Mouse (Mus musculus) midbrain, embryonic 13.5 days (tissue): Measurements from ENCODE around the gene Usp39. TPM values are rescaled to one million over a fixed set of nuclear protein-coding genes. Genes with fewer than 3 reads are reported as not detected.

Source experiments
- ATAC-seq: fragments of 200-750 bp; cut with Nextera tagmentation; 2 replicates; pipeline ENCODE4 v1.8.0; 2017; ENCODE audit warnings: mild to moderate bottlenecking, moderate TSS enrichment, moderate library complexity
- H3K27ac ChIP-seq: fragments of 300-500 bp; sonication (generic); 2 replicates; pipeline ENCODE4 v1.5.1; 2015; ENCODE audit warnings: inconsistent platforms, mild to moderate bottlenecking, moderate library complexity
- H3K27me3 ChIP-seq: fragments of 300-500 bp; sonication (generic); 2 replicates; pipeline ENCODE4 v1.6.1; 2015; ENCODE audit warnings: mild to moderate bottlenecking, inconsistent platforms
- H3K36me3 ChIP-seq: fragments of 300-500 bp; sonication (generic); 2 replicates; pipeline ENCODE4 v1.6.1; 2015; ENCODE audit warnings: mild to moderate bottlenecking, inconsistent platforms
- H3K4me1 ChIP-seq: fragments of 300-500 bp; sonication (generic); replicated peaks from 2 replicates; pipeline ENCODE4 v1.6.1; 2015; ENCODE audit warnings: inconsistent platforms
- H3K4me2 ChIP-seq: fragments of 300-500 bp; sonication (generic); replicated peaks from 2 replicates; pipeline ENCODE4 v1.6.1; 2015; ENCODE audit warnings: moderate library complexity, mild to moderate bottlenecking, inconsistent platforms
- H3K4me3 ChIP-seq: fragments of 300-500 bp; sonication (generic); replicated peaks from 2 replicates; pipeline ENCODE4 v1.5.1; 2015; ENCODE audit warnings: mild to moderate bottlenecking, inconsistent platforms
- H3K9ac ChIP-seq: fragments of 300-500 bp; sonication (generic); replicated peaks from 2 replicates; pipeline ENCODE4 v1.6.1; 2015; ENCODE audit warnings: mild to moderate bottlenecking, inconsistent platforms
- H3K9me3 ChIP-seq: fragments of 300-500 bp; sonication (generic); 2 replicates; pipeline ENCODE4 v1.6.1; 2016; ENCODE audit warnings: mild to moderate bottlenecking, inconsistent platforms
- whole genome bisulfite sequencing: fragments of 180-500 bp; shearing (Covaris S2); methylation state at CpG from one replicate; pipeline ENCODE4 v1.1.7; 2015; 5-methylcytosine and 5-hydroxymethylcytosine counted together
- polyA plus RNA-seq: library from polyadenylated mRNA; unstranded; fragments of >200 nt; fragmentation: Nextera tagmentation; extraction: Ambion mirVana; gene quantifications from 2 replicates; pipeline ENCODE4 v1.2.1, GENCODE M21; 2015

Usp39 gene
- polyA plus RNA-seq, 1 experiment from 2014 or later = 53.4 TPM

- H3K9ac ChIP-seq = no peak overlapping the region
- ATAC-seq = no peak
- H3K4me3 ChIP-seq = no peak overlapping the region
- H3K9me3 ChIP-seq = no peaks in the 10 kb centered on the region
- H3K4me2 ChIP-seq = no peak overlapping the region
- H3K27ac ChIP-seq = no peak overlapping the region
- no peaks in the 10 kb centered on the region for H3K36me3 ChIP-seq
- no peaks in the 10 kb centered on the region for H3K4me1 ChIP-seq
- no peaks in the 10 kb centered on the region; the same call in 1 of the 2 replicates for H3K27me3 ChIP-seq
- WGBS = 83% methylated on average over 4 of the region's 4 CpGs
These were observed 24.6 kb upstream of the Usp39 start for GRCm38 (mm10) chr6:72369557-72369956.

GRCm38 (mm10) chr6:72367460-72367974, 22.5 kb upstream of the Usp39 start:
- H3K4me1 ChIP-seq = peaks cover 5% of the 10 kb centered on the region; the same call in 1 of the 2 replicates
- WGBS = 73% methylated on average over 4 of the region's 4 CpGs
- H3K9ac ChIP-seq = no peak overlapping the region
- no peak overlapping the region for H3K4me3 ChIP-seq
- ATAC-seq = no peak
- H3K36me3 ChIP-seq = no peaks in the 10 kb centered on the region
- no peak overlapping the region for H3K4me2 ChIP-seq
- no peaks in the 10 kb centered on the region for H3K9me3 ChIP-seq
- no peak overlapping the region for H3K27ac ChIP-seq
- no peaks in the 10 kb centered on the region; the same call in 1 of the 2 replicates for H3K27me3 ChIP-seq

GRCm38 (mm10) chr6:72366844-72367443, 22.0 kb upstream of the Usp39 start, which contains the start of gene Rnf181:
Rnf181 (minus strand) TSS chr6:72366956.
- no peak within 1 kb of the TSS for H3K9ac ChIP-seq
- WGBS = 74% methylated on average over 4 of the region's 4 CpGs
- no peak for ATAC-seq
- H3K9me3 ChIP-seq = no peaks in the 10 kb centered on the region
- no peak within 1 kb of the TSS for H3K4me2 ChIP-seq
- no peaks in the 10 kb centered on the region; the same call in 1 of the 2 replicates for H3K27me3 ChIP-seq
- H3K4me3 ChIP-seq = no peak within 1 kb of the TSS
- H3K27ac ChIP-seq = no peak within 1 kb of the TSS
- H3K36me3 ChIP-seq = no peaks in the 10 kb centered on the region
- peaks cover 5% of the 10 kb centered on the region; the same call in 1 of the 2 replicates for H3K4me1 ChIP-seq

GRCm38 (mm10) chr6:72366304-72366703, 21.3 kb upstream of the Usp39 start:
- Histone ChIP-seq H3K27ac (no peak overlapping the region), H3K4me2 (no peak overlapping the region), H3K9ac (no peak overlapping the region), H3K27me3 (no peaks in the 10 kb centered on the region; the same call in 1 of the 2 replicates), H3K4me1 (peaks cover 10% of the 10 kb centered on the region), H3K9me3 (no peaks in the 10 kb centered on the region), H3K36me3 (no peaks in the 10 kb centered on the region), H3K4me3 (no peak overlapping the region)
- ATAC-seq = no peak
- WGBS = 79% methylated on average over 3 of the region's 3 CpGs

- no peak overlapping the region for H3K27ac ChIP-seq
These were observed 20.0 kb upstream of the Usp39 start for GRCm38 (mm10) chr6:72364985-72365384.

GRCm38 (mm10) chr6:72364009-72364408, 19.0 kb upstream of the Usp39 start:
- no peak for ATAC-seq
- no peaks in the 10 kb centered on the region for H3K27me3 ChIP-seq
- no peak overlapping the region for H3K4me3 ChIP-seq
- no peak overlapping the region for H3K4me2 ChIP-seq
- H3K9ac ChIP-seq = no peak overlapping the region
- WGBS = 49% methylated on average over 7 of the region's 7 CpGs
- no peak overlapping the region for H3K27ac ChIP-seq
- peaks cover 22% of the 10 kb centered on the region for H3K4me1 ChIP-seq
- peaks cover 18% of the 10 kb centered on the region for H3K36me3 ChIP-seq
- H3K9me3 ChIP-seq = no peaks in the 10 kb centered on the region

More at GRCm38 (mm10) chr6:72364985-72365384, 20.0 kb upstream of the Usp39 start:
- H3K27me3 ChIP-seq = no peaks in the 10 kb centered on the region
- peaks cover 8% of the 10 kb centered on the region for H3K36me3 ChIP-seq
- H3K4me1 ChIP-seq = peaks cover 22% of the 10 kb centered on the region
- 70% methylated on average over 6 of the region's 6 CpGs for WGBS
- no peak for ATAC-seq
- no peak overlapping the region for H3K9ac ChIP-seq
- no peak overlapping the region for H3K4me3 ChIP-seq
- no peak overlapping the region for H3K4me2 ChIP-seq
- H3K9me3 ChIP-seq = no peaks in the 10 kb centered on the region

- H3K4me3 ChIP-seq = peak overlapping the region; percentile 68
- H3K4me2 ChIP-seq = peak overlapping the region; percentile 90
- no peaks in the 10 kb centered on the region for H3K9me3 ChIP-seq
- WGBS = under 1% methylated on average over 42 of the region's 42 CpGs
- H3K27ac ChIP-seq = peak overlapping the region; percentile 75
- H3K4me1 ChIP-seq = peaks cover 22% of the 10 kb centered on the region
- H3K36me3 ChIP-seq = peaks cover 34% of the 10 kb centered on the region
- no peaks in the 10 kb centered on the region for H3K27me3 ChIP-seq
- H3K9ac ChIP-seq = peak overlapping the region; percentile 82
- ATAC-seq = peak; percentile 99
These were observed 17.4 kb upstream of the Usp39 start for GRCm38 (mm10) chr6:72362132-72363028.

GRCm38 (mm10) chr6:72361121-72361551, 16.2 kb upstream of the Usp39 start:
- peak overlapping the region; percentile 68 for H3K4me3 ChIP-seq
- H3K27ac ChIP-seq = no peak overlapping the region
- no peak for ATAC-seq
- no peaks in the 10 kb centered on the region for H3K27me3 ChIP-seq
- 80% methylated on average over 5 of the region's 5 CpGs for WGBS
- no peaks in the 10 kb centered on the region for H3K9me3 ChIP-seq
- peaks cover 34% of the 10 kb centered on the region for H3K36me3 ChIP-seq
- peak overlapping the region; percentile 82; the same call in 1 of the 2 replicates for H3K9ac ChIP-seq
- peak overlapping the region; percentile 90 for H3K4me2 ChIP-seq
- peaks cover 28% of the 10 kb centered on the region for H3K4me1 ChIP-seq

GRCm38 (mm10) chr6:72360599-72360935, 15.6 kb upstream of the Usp39 start:
- H3K4me3 ChIP-seq = no peak overlapping the region; the same call in 1 of the 2 replicates
- H3K9ac ChIP-seq = peak overlapping the region; percentile 3; the same call in 1 of the 2 replicates
- H3K27me3 ChIP-seq = no peaks in the 10 kb centered on the region
- H3K4me2 ChIP-seq = 0 out of 2 replicates have a peak overlapping the region, but pooled peaks have one; percentile 5
- no peak overlapping the region for H3K27ac ChIP-seq
- peaks cover 33% of the 10 kb centered on the region for H3K4me1 ChIP-seq
- no peak for ATAC-seq
- 65% methylated on average over 7 of the region's 7 CpGs for WGBS
- no peaks in the 10 kb centered on the region for H3K9me3 ChIP-seq
- peaks cover 34% of the 10 kb centered on the region for H3K36me3 ChIP-seq

- Histone ChIP-seq H3K36me3 (peaks cover 34% of the 10 kb centered on the region), H3K27ac (no peak overlapping the region), H3K4me2 (0 out of 2 replicates have a peak overlapping the region, but pooled peaks have one; percentile 5), H3K27me3 (no peaks in the 10 kb centered on the region), H3K4me1 (peaks cover 36% of the 10 kb centered on the region), H3K4me3 (no peak overlapping the region), H3K9ac (peak overlapping the region; percentile 3; the same call in 1 of the 2 replicates), H3K9me3 (no peaks in the 10 kb centered on the region)
- ATAC-seq = no peak
- 85% methylated on average over 11 of the region's 11 CpGs for WGBS
These were observed 15.1 kb upstream of the Usp39 start for GRCm38 (mm10) chr6:72359891-72360598.

GRCm38 (mm10) chr6:72359343-72359742, 14.4 kb upstream of the Usp39 start:
- no peak overlapping the region for H3K4me3 ChIP-seq
- H3K36me3 ChIP-seq = peaks cover 34% of the 10 kb centered on the region
- no peaks in the 10 kb centered on the region for H3K27me3 ChIP-seq
- no peak overlapping the region for H3K4me2 ChIP-seq
- peaks cover 43% of the 10 kb centered on the region for H3K4me1 ChIP-seq
- WGBS = 75% methylated on average over 2 of the region's 2 CpGs
- no peak for ATAC-seq
- no peaks in the 10 kb centered on the region for H3K9me3 ChIP-seq
- no peak overlapping the region for H3K27ac ChIP-seq
- H3K9ac ChIP-seq = no peak overlapping the region
